ENCODE assay signal across 8 mouse cellular contexts in genomic region chrX:48424583-48424982, GRCm38 (mm10). TPM values are rescaled to one million over a fixed set of nuclear protein-coding genes. Genes with fewer than 3 reads are reported as not detected.
DNase-seq lines count a peak whose midpoint lies in the region; ATAC-seq and TF ChIP-seq lines count a peak whose summit lies in the region.

No protein-coding gene starts in this region.

- intact Hi-C loops in gastrocnemius, adult 2 months (cut with DNase I) = loop anchor here (5.0 kb wide), 1 partner anchor 108 kb away; no protein-coding TSS in a partner anchor

- WGBS in hindbrain, postnatal 0 days = 49% methylated on average over 3 of the region's 3 CpGs
- WGBS in forebrain, embryonic 10.5 days = 49% methylated on average over 3 of the region's 3 CpGs

- peak overlapping the region; percentile 48 for H3K4me3 ChIP-seq in gastrocnemius, adult 2 months
- no peak overlapping the region for H3K4me3 ChIP-seq in hindbrain, postnatal 0 days (ENCODE audit: low read length)
- H3K4me3 ChIP-seq in forebrain, embryonic 10.5 days = no peak overlapping the region

- H3K36me3 ChIP-seq in hindbrain, postnatal 0 days (ENCODE audit: insufficient read depth, low read length) = no peaks in the 10 kb centered on the region
- H3K36me3 ChIP-seq in forebrain, embryonic 10.5 days (replicated peaks) = no peaks in the 10 kb centered on the region

- H3K9me3 ChIP-seq in hindbrain, postnatal 0 days (ENCODE audit: low read length) = no peaks in the 10 kb centered on the region
- H3K9me3 ChIP-seq in forebrain, embryonic 10.5 days = no peaks in the 10 kb centered on the region

- TF ChIP-seq CTCF in gastrocnemius, adult 2 months (IDR thresholded peaks at IDR 0.05) = no peak
- TF ChIP-seq CTCF in hindbrain, postnatal 0 days (IDR thresholded peaks at IDR 0.05; ENCODE audit: low read depth) = no peak

- no peaks in the 10 kb centered on the region for H3K27me3 ChIP-seq in hindbrain, postnatal 0 days (ENCODE audit: insufficient read depth, low read length)
- H3K27me3 ChIP-seq in forebrain, embryonic 10.5 days (ENCODE audit: poor library complexity, severe bottlenecking) = no peaks in the 10 kb centered on the region

- peak; percentile 42 for DNase-seq in gastrocnemius, adult 2 months
- DNase-seq in gastrocnemius, postnatal 10 days = no peak
- peak; percentile 60 to 64 for DNase-seq in heart, adult 9 months (ENCODE audit: low spot score in 2 of 2)
- DNase-seq in kidney, postnatal 36 days = peak; percentile 53 to 60
- peak; percentile 80 for DNase-seq in naive thymus-derived CD4-positive, alpha-beta T cell, adult 2 months (ENCODE audit: low read depth)
- DNase-seq in hindbrain, postnatal 0 days (ENCODE audit: low spot score) = no peak
- DNase-seq in forebrain, embryonic 10.5 days (ENCODE audit: extremely low spot score, low spot score) = no peak
- no peak for DNase-seq in right cerebral cortex, adult 18-20 months

- peak overlapping the region; percentile 43; the same call in 1 of the 2 replicates for H3K27ac ChIP-seq in gastrocnemius, adult 2 months
- H3K27ac ChIP-seq in hindbrain, postnatal 0 days = no peak overlapping the region
- no peak overlapping the region for H3K27ac ChIP-seq in forebrain, embryonic 10.5 days

- H3K4me1 ChIP-seq in hindbrain, postnatal 0 days (ENCODE audit: insufficient read depth, low read length) = no peaks in the 10 kb centered on the region
- peaks cover 5% of the 10 kb centered on the region; the same call in 1 of the 2 replicates for H3K4me1 ChIP-seq in forebrain, embryonic 10.5 days

- H3K4me2 ChIP-seq in hindbrain, postnatal 0 days (ENCODE audit: low read depth, low read length) = no peak overlapping the region

- H3K9ac ChIP-seq in hindbrain, postnatal 0 days (replicated peaks; ENCODE audit: low read length) = no peak overlapping the region

- ATAC-seq in hindbrain, postnatal 0 days = no peak

RNA-seq across cellular contexts. Expression of gene Elf4, which starts 38.3 kb away (rescaled TPM):
- total RNA-seq in gastrocnemius, adult 2 months (2021) = 1 to 10 TPM; 1.6 to 2.1 TPM
- total RNA-seq in gastrocnemius, postnatal 10 days (2021) = 10 to 100 TPM in 1 of 2 experiments, 1 to 10 TPM in 1; 6.1 to 11.3 TPM
- total RNA-seq in hindbrain, postnatal 0 days (2014; rRNA removed) = 0.78 and 1.5 TPM in 2 replicates
- polyA plus RNA-seq in hindbrain, postnatal 0 days (2015; fragmentation: Nextera tagmentation; extraction: Ambion mirVana) = 0.32 and 0.34 TPM in 2 replicates
- polyA plus RNA-seq in forebrain, embryonic 10.5 days (2016; fragmentation: Nextera tagmentation; extraction: Ambion mirVana) = 2.0 and 2.9 TPM in 2 replicates

Comparison
In these comparisons a context has a peak if more than half of its experiments do, and no peak if none do; other contexts are left out.
1. DNase-seq: peak in gastrocnemius, adult 2 months (single experiment), heart, adult 9 months (2 of 2), kidney, postnatal 36 days (2 of 2) and naive thymus-derived CD4-positive, alpha-beta T cell, adult 2 months (single experiment); none in gastrocnemius, postnatal 10 days (single experiment), hindbrain, postnatal 0 days (single experiment), forebrain, embryonic 10.5 days (single experiment) and right cerebral cortex, adult 18-20 months (single experiment).